Mouse (Mus musculus) midbrain, embryonic 13.5 days (tissue): Measurements from ENCODE around the gene Slc38a4. TPM values are rescaled to one million over a fixed set of nuclear protein-coding genes. Genes with fewer than 3 reads are reported as not detected.

Experiments
- ATAC-seq: fragments of 200-750 bp; cut with Nextera tagmentation; 2 replicates; pipeline ENCODE4 v1.8.0; 2017; ENCODE audit warnings: mild to moderate bottlenecking, moderate TSS enrichment, moderate library complexity
- H3K27ac ChIP-seq: fragments of 300-500 bp; sonication (generic); 2 replicates; pipeline ENCODE4 v1.5.1; 2015; ENCODE audit warnings: inconsistent platforms, mild to moderate bottlenecking, moderate library complexity
- H3K27me3 ChIP-seq: fragments of 300-500 bp; sonication (generic); 2 replicates; pipeline ENCODE4 v1.6.1; 2015; ENCODE audit warnings: mild to moderate bottlenecking, inconsistent platforms
- H3K36me3 ChIP-seq: fragments of 300-500 bp; sonication (generic); 2 replicates; pipeline ENCODE4 v1.6.1; 2015; ENCODE audit warnings: mild to moderate bottlenecking, inconsistent platforms
- H3K4me1 ChIP-seq: fragments of 300-500 bp; sonication (generic); replicated peaks from 2 replicates; pipeline ENCODE4 v1.6.1; 2015; ENCODE audit warnings: inconsistent platforms
- H3K4me2 ChIP-seq: fragments of 300-500 bp; sonication (generic); replicated peaks from 2 replicates; pipeline ENCODE4 v1.6.1; 2015; ENCODE audit warnings: moderate library complexity, mild to moderate bottlenecking, inconsistent platforms
- H3K4me3 ChIP-seq: fragments of 300-500 bp; sonication (generic); replicated peaks from 2 replicates; pipeline ENCODE4 v1.5.1; 2015; ENCODE audit warnings: mild to moderate bottlenecking, inconsistent platforms
- H3K9ac ChIP-seq: fragments of 300-500 bp; sonication (generic); replicated peaks from 2 replicates; pipeline ENCODE4 v1.6.1; 2015; ENCODE audit warnings: mild to moderate bottlenecking, inconsistent platforms
- H3K9me3 ChIP-seq: fragments of 300-500 bp; sonication (generic); 2 replicates; pipeline ENCODE4 v1.6.1; 2016; ENCODE audit warnings: mild to moderate bottlenecking, inconsistent platforms
- WGBS: fragments of 180-500 bp; shearing (Covaris S2); methylation state at CpG from one replicate; pipeline ENCODE4 v1.1.7; 2015; 5-methylcytosine and 5-hydroxymethylcytosine counted together
- polyA plus RNA-seq: library from polyadenylated mRNA; unstranded; fragments of >200 nt; fragmentation: Nextera tagmentation; extraction: Ambion mirVana; gene quantifications from 2 replicates; pipeline ENCODE4 v1.2.1, GENCODE M21; 2015

Gene Slc38a4
- polyA plus RNA-seq, 1 experiment from 2014 or later, result 4.0 TPM

- 75% methylated on average over 9 of the region's 9 CpGs for WGBS
- no peak for ATAC-seq
Measured at GRCm38 (mm10) chr15:97029064-97029791, 26.5 kb downstream of the Slc38a4 start.

DNA sequence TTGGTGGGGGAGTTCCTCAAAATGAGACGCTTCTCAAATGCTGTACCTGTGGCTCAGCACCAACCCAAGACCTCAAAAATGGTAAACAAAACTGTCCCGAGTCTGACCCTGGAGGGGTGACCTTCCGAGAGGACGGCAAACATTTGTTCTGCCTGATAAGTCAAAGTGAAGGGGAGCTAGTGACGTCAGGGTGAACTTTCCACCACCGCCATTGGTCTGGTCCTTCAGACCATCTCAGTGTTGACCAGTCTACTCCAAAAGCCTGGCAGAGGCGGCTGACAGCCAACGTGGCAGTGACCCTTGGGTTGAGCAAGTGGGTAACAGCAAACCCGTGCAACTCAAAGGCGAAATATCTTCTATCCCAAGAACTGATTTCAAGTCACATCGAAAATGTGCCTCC is 27.1 kb downstream of the Slc38a4 start:
- H3K9me3 ChIP-seq, result no peaks in the 10 kb centered on the region
- no peaks in the 10 kb centered on the region for H3K36me3 ChIP-seq
- ATAC-seq, result no peak
- H3K4me3 ChIP-seq, result no peak overlapping the region
- WGBS, result 88% methylated on average over 11 of the region's 11 CpGs
- no peak overlapping the region for H3K4me2 ChIP-seq
- H3K4me1 ChIP-seq, result no peaks in the 10 kb centered on the region
- no peaks in the 10 kb centered on the region for H3K27me3 ChIP-seq
- no peak overlapping the region for H3K9ac ChIP-seq
- H3K27ac ChIP-seq, result no peak overlapping the region

More at GRCm38 (mm10) chr15:97029064-97029791, 26.5 kb downstream of the Slc38a4 start:
- no peak overlapping the region for H3K9ac ChIP-seq
- no peak overlapping the region for H3K4me2 ChIP-seq
- no peaks in the 10 kb centered on the region for H3K9me3 ChIP-seq
- no peaks in the 10 kb centered on the region for H3K36me3 ChIP-seq
- no peak overlapping the region for H3K27ac ChIP-seq
- no peak overlapping the region for H3K4me3 ChIP-seq
- no peaks in the 10 kb centered on the region for H3K27me3 ChIP-seq
- no peaks in the 10 kb centered on the region for H3K4me1 ChIP-seq

DNA sequence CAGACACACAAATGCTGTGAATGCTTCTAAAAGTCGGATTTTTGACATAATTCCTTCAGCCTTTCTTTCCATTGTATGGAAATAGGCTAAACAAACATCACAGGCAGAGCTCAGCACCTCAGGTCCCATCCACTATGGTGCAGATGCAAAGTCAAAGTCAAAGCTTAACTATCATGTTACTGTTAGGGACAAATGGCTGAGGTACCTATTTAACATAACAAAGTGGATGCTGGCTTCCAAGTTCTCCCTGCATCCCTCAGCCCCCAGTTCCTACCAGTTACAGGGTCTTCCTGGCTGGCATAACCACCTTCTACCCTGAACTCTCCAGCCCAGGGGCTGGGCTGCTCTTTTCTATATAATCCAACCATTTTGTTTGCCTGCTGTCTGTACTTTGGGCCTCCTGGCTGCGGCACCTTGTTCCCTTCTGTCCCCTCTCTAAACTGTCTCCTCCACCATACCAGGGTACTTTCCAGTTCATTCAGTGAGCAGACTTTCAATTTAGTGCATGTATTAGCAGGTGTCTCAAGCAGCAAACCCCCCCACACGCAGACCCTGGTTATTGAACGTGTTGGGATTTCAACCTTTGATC is 27.6 kb downstream of the Slc38a4 start:
- Histone ChIP-seq H3K4me1 (no peaks in the 10 kb centered on the region), H3K9me3 (no peaks in the 10 kb centered on the region), H3K4me2 (no peak overlapping the region), H3K36me3 (no peaks in the 10 kb centered on the region), H3K27ac (no peak overlapping the region), H3K9ac (no peak overlapping the region), H3K4me3 (no peak overlapping the region), H3K27me3 (no peaks in the 10 kb centered on the region)
- 55% methylated on average over 4 of the region's 4 CpGs for WGBS
- ATAC-seq, result no peak

DNA sequence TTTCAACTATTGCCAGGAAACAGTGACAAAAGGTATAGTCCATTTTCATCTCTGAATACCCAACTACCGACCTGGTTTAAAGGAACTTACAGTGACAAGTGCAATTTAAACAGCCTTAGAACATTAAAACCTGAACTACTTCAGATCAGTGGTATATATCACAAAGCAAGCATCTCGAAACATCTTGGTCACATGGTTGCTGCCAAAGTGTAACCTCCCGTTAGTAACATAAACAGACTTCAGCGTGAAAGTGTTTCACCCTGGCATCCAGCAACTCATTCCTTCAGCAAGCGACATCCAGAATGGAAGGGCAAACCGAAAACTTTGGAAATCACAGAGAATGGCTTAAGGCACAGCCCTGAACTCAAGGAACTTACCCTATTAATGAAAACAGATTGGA is 29.1 kb downstream of the Slc38a4 start:
- H3K9ac ChIP-seq, result no peak overlapping the region
- no peak overlapping the region for H3K4me2 ChIP-seq
- no peak overlapping the region for H3K4me3 ChIP-seq
- no peaks in the 10 kb centered on the region for H3K36me3 ChIP-seq
- H3K27me3 ChIP-seq, result no peaks in the 10 kb centered on the region
- WGBS, result 90% methylated on average over 6 of the region's 6 CpGs
- no peak overlapping the region for H3K27ac ChIP-seq
- no peak for ATAC-seq
- H3K4me1 ChIP-seq, result no peaks in the 10 kb centered on the region
- no peaks in the 10 kb centered on the region for H3K9me3 ChIP-seq

DNA sequence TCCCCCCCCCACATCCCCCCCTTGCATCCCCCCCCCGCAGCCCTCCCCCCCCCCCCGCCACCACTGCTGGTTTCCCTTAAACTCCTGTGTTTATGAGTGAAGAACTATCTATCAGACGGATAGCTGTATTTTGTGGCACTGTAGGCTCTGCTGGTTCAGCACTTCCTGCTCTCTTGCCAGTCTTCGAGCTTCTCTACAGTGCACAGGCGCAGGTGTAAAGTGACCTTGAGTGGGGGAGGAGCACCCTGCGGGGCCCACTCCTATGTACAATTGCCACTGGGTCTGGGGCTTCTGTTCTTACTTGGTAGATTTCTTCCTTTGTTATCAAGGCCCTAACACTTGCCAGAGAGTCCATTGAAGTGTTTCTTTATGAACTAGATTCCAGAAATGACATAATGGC is 33.0 kb downstream of the Slc38a4 start:
- whole genome bisulfite sequencing, result 81% methylated on average over 5 of the region's 6 CpGs

DNA sequence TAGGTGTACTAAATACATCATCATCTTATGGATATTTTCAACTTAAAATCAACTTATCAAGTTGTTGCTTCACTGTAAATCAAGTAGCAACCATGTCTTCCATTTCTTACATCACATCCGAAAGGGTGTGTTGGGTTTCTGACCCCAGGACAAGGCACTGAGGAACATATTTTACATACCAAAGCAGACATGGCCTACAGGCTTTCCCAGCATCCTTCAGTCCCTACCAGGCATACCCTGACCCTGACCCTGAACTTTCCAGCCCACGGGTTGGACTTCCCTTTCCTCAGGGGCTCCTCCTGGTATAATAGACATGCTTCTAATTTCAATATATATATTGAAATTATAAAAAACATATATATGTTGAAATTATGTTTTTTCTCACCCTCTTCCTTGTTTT is 33.5 kb downstream of the Slc38a4 start:
- H3K4me1 ChIP-seq, result no peaks in the 10 kb centered on the region
- no peaks in the 10 kb centered on the region for H3K9me3 ChIP-seq
- no peak overlapping the region for H3K9ac ChIP-seq
- H3K27me3 ChIP-seq, result no peaks in the 10 kb centered on the region
- H3K4me2 ChIP-seq, result no peak overlapping the region
- no peak for ATAC-seq
- no peak overlapping the region for H3K4me3 ChIP-seq
- H3K36me3 ChIP-seq, result no peaks in the 10 kb centered on the region
- no peak overlapping the region for H3K27ac ChIP-seq
- 97% methylated on average over 2 of the region's 2 CpGs for WGBS

More for the DNA sequence above, 33.0 kb downstream of the Slc38a4 start:
- Histone ChIP-seq H3K36me3 (no peaks in the 10 kb centered on the region), H3K9me3 (no peaks in the 10 kb centered on the region), H3K4me3 (no peak overlapping the region), H3K4me2 (no peak overlapping the region), H3K4me1 (no peaks in the 10 kb centered on the region), H3K27ac (no peak overlapping the region), H3K27me3 (no peaks in the 10 kb centered on the region), H3K9ac (no peak overlapping the region)
- ATAC-seq, result no peak

GRCm38 (mm10) chr15:97020221-97020620 is 35.5 kb downstream of the Slc38a4 start:
- H3K9ac ChIP-seq, result no peak overlapping the region
- no peaks in the 10 kb centered on the region for H3K27me3 ChIP-seq
- no peak overlapping the region for H3K27ac ChIP-seq
- ATAC-seq, result no peak
- H3K36me3 ChIP-seq, result no peaks in the 10 kb centered on the region
- no peak overlapping the region for H3K4me2 ChIP-seq
- 80% methylated on average over 6 of the region's 6 CpGs for WGBS
- no peaks in the 10 kb centered on the region for H3K9me3 ChIP-seq
- H3K4me3 ChIP-seq, result no peak overlapping the region
- H3K4me1 ChIP-seq, result no peaks in the 10 kb centered on the region

- H3K27me3 ChIP-seq, result no peaks in the 10 kb centered on the region
- ATAC-seq, result no peak
- H3K9ac ChIP-seq, result no peak overlapping the region
- H3K4me3 ChIP-seq, result no peak overlapping the region
- no peaks in the 10 kb centered on the region for H3K36me3 ChIP-seq
- 92% methylated on average over 11 of the region's 11 CpGs for WGBS
- no peak overlapping the region for H3K27ac ChIP-seq
- no peaks in the 10 kb centered on the region for H3K9me3 ChIP-seq
- H3K4me1 ChIP-seq, result no peaks in the 10 kb centered on the region
- H3K4me2 ChIP-seq, result no peak overlapping the region
Measured at GRCm38 (mm10) chr15:97019323-97019722, 36.4 kb downstream of the Slc38a4 start.

DNA sequence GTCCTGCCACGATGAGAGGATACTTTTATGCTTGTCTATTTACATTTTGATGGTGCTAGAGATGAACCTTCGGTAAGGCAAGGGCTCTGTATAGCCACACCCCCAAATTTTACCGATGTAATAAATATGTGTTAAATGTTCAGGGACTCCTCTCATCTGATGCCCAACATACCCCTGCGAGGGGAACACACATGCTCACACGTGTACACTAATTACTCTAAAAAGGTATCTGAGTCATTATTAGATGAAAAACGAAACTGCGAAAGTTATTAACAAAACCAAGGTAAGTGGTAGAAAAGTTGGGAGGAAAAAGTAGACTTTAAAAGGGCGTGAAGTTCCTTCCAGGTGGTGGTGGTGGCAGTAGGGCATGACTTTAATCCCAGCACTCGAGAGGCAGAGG is 38.6 kb downstream of the Slc38a4 start:
- Histone ChIP-seq H3K4me1 (no peaks in the 10 kb centered on the region), H3K9ac (no peak overlapping the region), H3K9me3 (no peaks in the 10 kb centered on the region), H3K4me3 (no peak overlapping the region), H3K27ac (no peak overlapping the region), H3K36me3 (no peaks in the 10 kb centered on the region), H3K4me2 (no peak overlapping the region), H3K27me3 (no peaks in the 10 kb centered on the region)
- ATAC-seq, result no peak
- 92% methylated on average over 9 of the region's 9 CpGs for WGBS

GRCm38 (mm10) chr15:97015036-97015596 is 40.6 kb downstream of the Slc38a4 start:
- no peak overlapping the region for H3K9ac ChIP-seq
- no peak overlapping the region for H3K4me2 ChIP-seq
- no peak overlapping the region for H3K4me3 ChIP-seq
- no peaks in the 10 kb centered on the region for H3K4me1 ChIP-seq
- H3K27ac ChIP-seq, result no peak overlapping the region
- ATAC-seq, result no peak
- H3K9me3 ChIP-seq, result no peaks in the 10 kb centered on the region
- no peaks in the 10 kb centered on the region for H3K27me3 ChIP-seq
- no peaks in the 10 kb centered on the region for H3K36me3 ChIP-seq
- 93% methylated on average over 12 of the region's 12 CpGs for WGBS

GRCm38 (mm10) chr15:97011599-97012372 is 44.0 kb downstream of the Slc38a4 start:
- Histone ChIP-seq H3K9ac (no peak overlapping the region), H3K4me1 (no peaks in the 10 kb centered on the region), H3K36me3 (no peaks in the 10 kb centered on the region), H3K27me3 (no peaks in the 10 kb centered on the region), H3K27ac (no peak overlapping the region), H3K4me2 (no peak overlapping the region), H3K9me3 (no peaks in the 10 kb centered on the region), H3K4me3 (no peak overlapping the region)
- ATAC-seq, result no peak
- WGBS, result 92% methylated on average over 14 of the region's 14 CpGs

- Histone ChIP-seq H3K36me3 (no peaks in the 10 kb centered on the region), H3K4me3 (no peak overlapping the region)
- 79% methylated on average over 3 of the region's 3 CpGs for WGBS
Measured at GRCm38 (mm10) chr15:97009271-97009670, 46.5 kb downstream of the Slc38a4 start.

More at GRCm38 (mm10) chr15:97009271-97009670, 46.5 kb downstream of the Slc38a4 start:
- H3K4me1 ChIP-seq, result no peaks in the 10 kb centered on the region
- no peak for ATAC-seq
- no peak overlapping the region for H3K9ac ChIP-seq
- H3K27me3 ChIP-seq, result no peaks in the 10 kb centered on the region
- H3K9me3 ChIP-seq, result no peaks in the 10 kb centered on the region
- no peak overlapping the region for H3K27ac ChIP-seq
- no peak overlapping the region for H3K4me2 ChIP-seq
